Mouse (Mus musculus): ENCODE data around the gene Tdo2. TPM values are rescaled to one million over a fixed set of nuclear protein-coding genes. Genes with fewer than 3 reads are reported as not detected.

The Tdo2 gene
- total RNA-seq (2021) = 1 to 10 TPM in 1 of 2 experiments, under 1 TPM in 1; 0.33 to 1.0 TPM
- long read RNA-seq, experiment 1, partial matches to known transcripts = 0 of 2 reads
- long read RNA-seq, experiment 1, other reads (novel, unspliced or antisense) = 2 of 2 reads
- long read RNA-seq, experiment 2, partial matches to known transcripts = 0 of 2 reads
- long read RNA-seq, experiment 2, other reads (novel, unspliced or antisense) = 0 of 2 reads

- DNase-seq = no peak
These were observed at the start of gene Tdo2 for GRCm38 (mm10) chr3:81976102-81976501. Gene Tdo2 (minus strand): TSS chr3:81976202.

- DNase-seq = no peak
These were observed 47.1 kb upstream of the Tdo2 start for GRCm38 (mm10) chr3:82023065-82023464.

- DNase-seq = no peak
These were observed 46.5 kb upstream of the Tdo2 start for GRCm38 (mm10) chr3:82022421-82022920.

GRCm38 (mm10) chr3:82014148-82014703 lies 38.2 kb upstream of the Tdo2 start:
- DNase-seq = no peak

- DNase-seq = no peak
These were observed 31.0 kb upstream of the Tdo2 start for GRCm38 (mm10) chr3:82007002-82007401.

GRCm38 (mm10) chr3:81995988-81996387 lies 20.0 kb upstream of the Tdo2 start:
- DNase-seq = peak in 1 of 2 experiments; percentile 22

- DNase-seq = no peak
These were observed 19.4 kb upstream of the Tdo2 start for GRCm38 (mm10) chr3:81995371-81995770.

GRCm38 (mm10) chr3:81990531-81990930 lies 14.5 kb upstream of the Tdo2 start:
- DNase-seq = peak; percentile 23 to 57

GRCm38 (mm10) chr3:81989692-81990141 lies 13.7 kb upstream of the Tdo2 start:
- DNase-seq = no peak

- no peak for DNase-seq
These were observed 11.6 kb upstream of the Tdo2 start for GRCm38 (mm10) chr3:81987628-81988027.

- DNase-seq = no peak
These were observed 10.1 kb upstream of the Tdo2 start for GRCm38 (mm10) chr3:81986103-81986502.

GRCm38 (mm10) chr3:81985100-81985499 lies 9.1 kb upstream of the Tdo2 start:
- no peak for DNase-seq

- DNase-seq = peak; percentile 46 to 47
These were observed 7.3 kb upstream of the Tdo2 start for GRCm38 (mm10) chr3:81983120-81983895.

GRCm38 (mm10) chr3:81981990-81982389 lies 6.0 kb upstream of the Tdo2 start, which contains the start of gene Asic5:
Gene Asic5 (plus strand): TSS chr3:81982290.
- DNase-seq = no peak

GRCm38 (mm10) chr3:81981576-81981975 lies 5.6 kb upstream of the Tdo2 start:
- no peak for DNase-seq

GRCm38 (mm10) chr3:81975607-81976006 lies 395 bp downstream of the Tdo2 start:
- no peak for DNase-seq

- no peak for DNase-seq
These were observed 11.4 kb downstream of the Tdo2 start for GRCm38 (mm10) chr3:81964596-81964995.

- DNase-seq = no peak
These were observed 12.2 kb downstream of the Tdo2 start for GRCm38 (mm10) chr3:81963768-81964167.

GRCm38 (mm10) chr3:81961336-81961735 lies 14.7 kb downstream of the Tdo2 start:
- no peak for DNase-seq

- no peak for DNase-seq
These were observed 18.5 kb downstream of the Tdo2 start for GRCm38 (mm10) chr3:81957484-81957883.

GRCm38 (mm10) chr3:81951785-81952184 lies 24.2 kb downstream of the Tdo2 start:
- no peak for DNase-seq

GRCm38 (mm10) chr3:81949048-81949447 lies 27.0 kb downstream of the Tdo2 start:
- DNase-seq = no peak

GRCm38 (mm10) chr3:81944851-81945393 lies 31.1 kb downstream of the Tdo2 start:
- DNase-seq = no peak
